Mouse (Mus musculus): ENCODE results near the gene Cabp1. TPM values are rescaled to one million over a fixed set of nuclear protein-coding genes. Genes with fewer than 3 reads are reported as not detected.
"Not testable (repeated sequence)": the region's sequence is repeated elsewhere in the genome, so short reads cannot be mapped to it uniquely, and the experiment has no call there.

Cabp1 gene
- total and polyA plus RNA-seq, 3 experiments: 2.3 to 6.0 (median 3.9) TPM

- no peak for DNase-seq
- H3K4me3 ChIP-seq: no peak overlapping the region
- no peak for TF ChIP-seq CTCF (IDR thresholded peaks at IDR 0.05)
- no peak for TF ChIP-seq POLR2A (IDR thresholded peaks at IDR 0.05; ENCODE audit: insufficient read depth, low read depth, low read length)
- no peak for TF ChIP-seq EP300 (IDR thresholded peaks at IDR 0.05; ENCODE audit: insufficient read depth, low read depth, low read length)
- H3K27ac ChIP-seq: no peak overlapping the region
- no peak overlapping the region for H3K9ac ChIP-seq (ENCODE audit: low read depth, low read length)
- H3K27me3 ChIP-seq (ENCODE audit: control insufficient read depth, insufficient read depth, low read length): no peaks in the 10 kb centered on the region
- intact Hi-C loops (cut with DNase I): no loop called here
- 70% methylated on average over 5 of the region's 5 CpGs for WGBS
- H3K4me1 ChIP-seq (ENCODE audit: control insufficient read depth, insufficient read depth, low read length): peaks cover 19% of the 10 kb centered on the region
- peaks cover 4% of the 10 kb centered on the region for H3K79me2 ChIP-seq (replicated peaks; ENCODE audit: control insufficient read depth, insufficient read depth, low read length)
- 0 out of 2 replicates have a peak, but pooled peaks cover 4% of the 10 kb centered on the region for H3K36me3 ChIP-seq (ENCODE audit: control insufficient read depth, insufficient read depth, low read length)
Observed at GRCm38 (mm10) chr5:115150991-115151390, 43.2 kb downstream of the Cabp1 start.

GRCm38 (mm10) chr5:115149675-115150459 is 44.3 kb downstream of the Cabp1 start:
- no peak overlapping the region for H3K27ac ChIP-seq
- peaks cover 18% of the 10 kb centered on the region for H3K4me1 ChIP-seq (ENCODE audit: control insufficient read depth, insufficient read depth, low read length)
- H3K27me3 ChIP-seq (ENCODE audit: control insufficient read depth, insufficient read depth, low read length): no peaks in the 10 kb centered on the region
- H3K36me3 ChIP-seq (ENCODE audit: control insufficient read depth, insufficient read depth, low read length): 0 out of 2 replicates have a peak, but pooled peaks cover 4% of the 10 kb centered on the region
- DNase-seq: peak in 1 of 2 experiments; percentile 12
- TF ChIP-seq EP300 (IDR thresholded peaks at IDR 0.05; ENCODE audit: insufficient read depth, low read depth, low read length): no peak
- no peak for TF ChIP-seq CTCF (IDR thresholded peaks at IDR 0.05)
- TF ChIP-seq POLR2A (IDR thresholded peaks at IDR 0.05; ENCODE audit: insufficient read depth, low read depth, low read length): no peak
- no peak overlapping the region for H3K9ac ChIP-seq (ENCODE audit: low read depth, low read length)
- intact Hi-C loops (cut with DNase I): no loop called here
- WGBS: 93% methylated on average over 14 of the region's 14 CpGs
- peaks cover 4% of the 10 kb centered on the region; the same call in 1 of the 2 replicates for H3K79me2 ChIP-seq (replicated peaks; ENCODE audit: control insufficient read depth, insufficient read depth, low read length)
- no peak overlapping the region for H3K4me3 ChIP-seq

- DNase-seq; H3K36me3 ChIP-seq (ENCODE audit: control insufficient read depth, insufficient read depth, low read length); intact Hi-C loops (cut with DNase I); H3K9ac ChIP-seq (ENCODE audit: low read depth, low read length); H3K27ac ChIP-seq; H3K27me3 ChIP-seq (ENCODE audit: control insufficient read depth, insufficient read depth, low read length); H3K79me2 ChIP-seq (replicated peaks; ENCODE audit: control insufficient read depth, insufficient read depth, low read length); H3K4me3 ChIP-seq: not testable (repeated sequence)
- peaks cover 17% of the 10 kb centered on the region for H3K4me1 ChIP-seq (ENCODE audit: control insufficient read depth, insufficient read depth, low read length)
- WGBS: no CpG with 5 or more reads among the region's 1 CpGs
Observed at GRCm38 (mm10) chr5:115148872-115149271, 45.3 kb downstream of the Cabp1 start.

DNA sequence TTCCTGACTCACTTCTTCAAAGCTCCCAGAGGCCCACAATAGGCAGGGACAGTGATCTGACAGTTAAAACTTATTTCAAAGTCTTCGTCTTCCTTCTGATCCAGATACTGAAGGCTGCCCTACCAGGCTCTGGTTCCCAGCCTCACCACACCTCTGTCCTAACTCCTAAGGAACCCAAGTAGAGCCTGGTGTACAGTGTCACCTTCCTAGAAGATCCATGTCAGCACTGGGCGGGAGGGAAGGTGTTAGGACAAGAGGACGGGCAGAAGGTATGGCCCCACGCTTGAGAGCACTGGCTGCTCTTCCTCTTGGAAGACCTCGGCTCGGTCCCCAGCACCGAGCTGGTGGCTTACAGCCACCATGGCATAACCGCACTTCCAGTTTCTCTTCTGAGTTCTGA is 45.8 kb downstream of the Cabp1 start:
- Histone ChIP-seq H3K27me3 (ENCODE audit: control insufficient read depth, insufficient read depth, low read length) (no peaks in the 10 kb centered on the region), H3K4me3 (no peak overlapping the region), H3K36me3 (ENCODE audit: control insufficient read depth, insufficient read depth, low read length) (0 out of 2 replicates have a peak, but pooled peaks cover 4% of the 10 kb centered on the region), H3K9ac (ENCODE audit: low read depth, low read length) (no peak overlapping the region), H3K4me1 (ENCODE audit: control insufficient read depth, insufficient read depth, low read length) (peaks cover 21% of the 10 kb centered on the region), H3K27ac (no peak overlapping the region), H3K79me2 (replicated peaks; ENCODE audit: control insufficient read depth, insufficient read depth, low read length) (0 out of 2 replicates have a peak, but pooled peaks cover under 1% of the 10 kb centered on the region)
- WGBS: 91% methylated on average over 8 of the region's 8 CpGs
- intact Hi-C loops (cut with DNase I): no loop called here
- TF ChIP-seq EP300 (IDR thresholded peaks at IDR 0.05; ENCODE audit: insufficient read depth, low read depth, low read length): no peak
- no peak for TF ChIP-seq POLR2A (IDR thresholded peaks at IDR 0.05; ENCODE audit: insufficient read depth, low read depth, low read length)
- TF ChIP-seq CTCF (IDR thresholded peaks at IDR 0.05): no peak
- no peak for DNase-seq

DNA sequence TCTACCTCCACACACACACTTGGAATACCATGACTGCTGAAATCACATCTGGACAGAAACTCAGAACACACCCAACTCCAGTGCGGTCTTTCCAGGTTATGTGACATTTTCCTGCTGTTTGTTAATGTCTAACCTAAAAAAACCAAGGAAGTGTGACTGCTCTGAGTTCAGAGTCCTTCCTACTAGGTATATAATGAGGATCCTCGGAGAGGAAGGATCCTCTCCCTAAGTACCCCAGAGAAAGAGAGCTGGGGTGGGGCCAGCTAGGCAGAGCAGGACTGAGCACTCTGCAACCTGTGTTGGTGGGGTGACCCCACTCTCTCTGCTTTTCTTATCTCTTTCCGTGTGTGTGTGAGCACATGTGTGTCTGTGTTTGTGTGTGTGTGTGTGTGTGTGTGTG is 46.8 kb downstream of the Cabp1 start:
- WGBS: 67% methylated on average over 3 of the region's 3 CpGs
- H3K4me1 ChIP-seq (ENCODE audit: control insufficient read depth, insufficient read depth, low read length): peaks cover 20% of the 10 kb centered on the region
- peak in 1 of 2 experiments; percentile 12 for DNase-seq
- no peaks in the 10 kb centered on the region for H3K79me2 ChIP-seq (replicated peaks; ENCODE audit: control insufficient read depth, insufficient read depth, low read length)
- H3K27me3 ChIP-seq (ENCODE audit: control insufficient read depth, insufficient read depth, low read length): no peaks in the 10 kb centered on the region
- H3K27ac ChIP-seq: peak overlapping the region; percentile 78
- H3K4me3 ChIP-seq: no peak overlapping the region
- H3K36me3 ChIP-seq (ENCODE audit: control insufficient read depth, insufficient read depth, low read length): 0 out of 2 replicates have a peak, but pooled peaks cover 4% of the 10 kb centered on the region
- intact Hi-C loops (cut with DNase I): no loop called here
- TF ChIP-seq POLR2A (IDR thresholded peaks at IDR 0.05; ENCODE audit: insufficient read depth, low read depth, low read length) (no peak), CTCF (IDR thresholded peaks at IDR 0.05) (no peak), EP300 (IDR thresholded peaks at IDR 0.05; ENCODE audit: insufficient read depth, low read depth, low read length) (no peak)
- no peak overlapping the region for H3K9ac ChIP-seq (ENCODE audit: low read depth, low read length)

DNA sequence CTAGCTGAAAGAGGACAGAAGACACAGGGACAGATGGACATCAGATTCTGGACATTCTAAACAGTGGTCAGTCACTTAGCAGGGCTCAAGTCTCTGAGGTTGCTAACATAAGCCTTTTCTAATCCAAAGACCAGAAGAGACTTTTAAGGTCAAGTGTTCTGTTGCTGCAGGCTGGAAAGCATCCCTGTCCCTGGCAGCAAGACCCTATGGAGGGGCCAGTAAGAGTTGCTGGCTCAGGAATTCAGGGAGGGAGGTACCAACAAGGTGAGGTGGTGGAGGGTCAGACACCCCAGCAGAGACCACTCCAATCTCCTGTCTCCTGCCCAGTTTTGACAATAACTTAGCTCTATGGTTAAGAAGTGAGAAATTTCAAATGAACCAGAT is 47.4 kb downstream of the Cabp1 start:
- Histone ChIP-seq H3K4me1 (ENCODE audit: control insufficient read depth, insufficient read depth, low read length) (peaks cover 19% of the 10 kb centered on the region), H3K4me3 (no peak overlapping the region), H3K27me3 (ENCODE audit: control insufficient read depth, insufficient read depth, low read length) (no peaks in the 10 kb centered on the region), H3K9ac (ENCODE audit: low read depth, low read length) (no peak overlapping the region), H3K27ac (peak overlapping the region; percentile 78), H3K79me2 (replicated peaks; ENCODE audit: control insufficient read depth, insufficient read depth, low read length) (no peaks in the 10 kb centered on the region), H3K36me3 (ENCODE audit: control insufficient read depth, insufficient read depth, low read length) (0 out of 2 replicates have a peak, but pooled peaks cover 4% of the 10 kb centered on the region)
- peak in 1 of 2 experiments; percentile 12 for DNase-seq
- TF ChIP-seq POLR2A (IDR thresholded peaks at IDR 0.05; ENCODE audit: insufficient read depth, low read depth, low read length) (no peak), CTCF (IDR thresholded peaks at IDR 0.05) (no peak), EP300 (IDR thresholded peaks at IDR 0.05; ENCODE audit: insufficient read depth, low read depth, low read length) (no peak)
- intact Hi-C loops (cut with DNase I): no loop called here

Measured in heart, adult 2 months (tissue).